Mouse (Mus musculus): ENCODE results near the gene Pcx.

Gene Pcx

GRCm38 (mm10) chr19:4496535-4497262, 13.6 kb upstream of the Pcx start:
- no peak for DNase-seq (ENCODE audit: extremely low spot score)

- DNase-seq (ENCODE audit: extremely low spot score) = peak; percentile 86
Measured at GRCm38 (mm10) chr19:4497263-4497973, 12.9 kb upstream of the Pcx start.

- no peak for DNase-seq (ENCODE audit: extremely low spot score)
Measured at GRCm38 (mm10) chr19:4498062-4498933, 12.0 kb upstream of the Pcx start, which contains the start of gene 2010003K11Rik. 2010003K11Rik (minus strand) TSS chr19:4498583.

DNA sequence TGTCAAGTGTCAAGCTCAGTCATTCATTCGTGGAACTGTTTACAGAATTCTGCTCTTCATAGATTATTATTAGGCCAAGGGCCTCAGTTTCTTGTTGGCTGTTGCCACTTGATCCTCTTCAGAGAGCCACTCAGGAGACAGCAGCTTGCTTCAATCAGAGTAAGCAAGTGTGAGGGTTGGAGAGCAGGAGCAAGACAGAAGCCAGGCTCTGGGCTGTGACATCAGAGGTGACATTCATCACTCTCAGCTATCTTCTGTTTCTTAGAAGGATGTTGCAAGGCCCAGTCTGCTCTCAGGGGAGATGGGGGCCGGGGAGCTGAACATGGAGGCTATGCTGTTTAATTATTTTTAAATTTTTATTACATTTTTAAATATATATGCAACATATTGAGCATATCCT, 7.6 kb upstream of the Pcx start:
- no peak for DNase-seq (ENCODE audit: extremely low spot score)

DNA sequence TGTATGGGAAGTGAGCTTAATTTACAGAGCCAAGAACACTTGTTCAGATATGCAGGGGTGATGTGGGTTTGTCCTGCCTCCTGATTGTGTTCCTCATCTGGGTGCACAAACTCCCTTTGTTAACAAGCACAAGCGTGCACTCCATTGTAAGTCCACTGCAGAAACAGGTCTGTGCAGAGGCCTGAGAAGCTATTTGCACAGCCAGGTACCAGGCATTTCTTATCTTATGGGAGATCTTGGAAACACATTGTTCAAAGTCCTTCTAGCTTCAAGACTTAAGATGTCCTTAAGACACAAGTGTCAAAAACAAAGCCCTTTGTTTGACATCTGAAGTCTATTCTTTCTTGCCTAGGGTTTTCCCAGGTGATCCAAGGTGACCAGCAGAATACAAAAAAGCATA, 5.4 kb upstream of the Pcx start:
- no peak for DNase-seq (ENCODE audit: extremely low spot score)

- DNase-seq (ENCODE audit: extremely low spot score) = no peak
Measured at GRCm38 (mm10) chr19:4507746-4508145, 2.5 kb upstream of the Pcx start.

DNA sequence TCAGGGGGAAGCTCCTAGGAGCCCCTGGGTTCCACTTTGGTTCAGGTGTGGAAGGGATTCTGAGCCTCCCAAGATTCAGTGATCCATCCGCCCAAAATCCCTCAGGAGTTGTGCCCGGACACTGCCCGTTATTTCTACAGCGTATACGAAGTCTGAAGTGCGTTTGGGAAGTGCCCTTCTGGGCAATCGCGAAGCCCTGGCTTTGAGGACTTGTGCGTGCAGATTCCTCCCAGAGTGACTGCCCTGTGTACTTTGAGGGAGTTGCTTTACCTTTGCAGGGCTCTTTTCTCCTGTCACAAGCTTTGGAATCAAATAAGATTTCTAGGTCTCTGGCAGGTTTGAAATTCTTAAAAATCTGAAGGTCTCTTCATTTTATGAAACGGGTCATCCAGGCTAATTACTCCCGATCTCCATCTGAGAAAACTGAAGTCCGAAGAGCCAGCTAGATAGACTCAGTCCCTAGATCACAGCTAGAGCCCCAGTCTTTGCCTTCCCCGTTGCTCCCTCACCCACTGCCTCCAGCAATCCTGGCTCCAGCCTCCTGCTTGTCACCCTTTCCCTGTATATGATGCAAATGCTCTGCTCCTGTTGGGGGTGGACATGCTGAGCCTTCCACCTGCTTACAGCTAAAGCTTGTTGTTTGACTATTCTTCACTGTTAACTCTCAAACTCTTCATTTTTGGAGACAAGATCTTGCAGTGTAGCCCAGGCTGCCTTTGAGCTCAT, 1.0 kb downstream of the Pcx start:
- no peak for DNase-seq (ENCODE audit: extremely low spot score)

GRCm38 (mm10) chr19:4513236-4513858, 3.1 kb downstream of the Pcx start:
- DNase-seq (ENCODE audit: extremely low spot score) = no peak

GRCm38 (mm10) chr19:4515746-4516145, 5.5 kb downstream of the Pcx start:
- DNase-seq (ENCODE audit: extremely low spot score) = no peak

- DNase-seq (ENCODE audit: extremely low spot score) = no peak
Measured at GRCm38 (mm10) chr19:4516288-4516687, 6.0 kb downstream of the Pcx start.

DNA sequence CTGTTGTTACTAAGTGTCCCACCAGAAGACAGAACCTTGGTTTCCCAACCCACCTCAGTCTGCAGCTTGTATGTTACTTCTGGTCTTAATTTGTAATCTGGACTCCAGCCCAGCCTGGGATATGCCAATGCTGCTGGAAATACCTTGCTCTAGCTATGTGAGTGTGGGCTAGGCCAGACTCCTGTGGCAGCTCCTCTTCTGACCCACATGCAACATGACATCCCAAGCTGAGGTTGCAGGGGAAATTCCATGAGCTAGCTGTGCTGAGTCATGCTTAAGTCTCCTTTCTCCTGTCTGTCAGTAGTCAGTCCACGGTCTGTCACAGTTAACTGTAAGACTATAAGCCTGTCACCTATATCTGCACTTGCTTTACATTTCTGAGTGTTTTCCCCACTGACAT, 7.2 kb downstream of the Pcx start:
- no peak for DNase-seq (ENCODE audit: extremely low spot score)

DNA sequence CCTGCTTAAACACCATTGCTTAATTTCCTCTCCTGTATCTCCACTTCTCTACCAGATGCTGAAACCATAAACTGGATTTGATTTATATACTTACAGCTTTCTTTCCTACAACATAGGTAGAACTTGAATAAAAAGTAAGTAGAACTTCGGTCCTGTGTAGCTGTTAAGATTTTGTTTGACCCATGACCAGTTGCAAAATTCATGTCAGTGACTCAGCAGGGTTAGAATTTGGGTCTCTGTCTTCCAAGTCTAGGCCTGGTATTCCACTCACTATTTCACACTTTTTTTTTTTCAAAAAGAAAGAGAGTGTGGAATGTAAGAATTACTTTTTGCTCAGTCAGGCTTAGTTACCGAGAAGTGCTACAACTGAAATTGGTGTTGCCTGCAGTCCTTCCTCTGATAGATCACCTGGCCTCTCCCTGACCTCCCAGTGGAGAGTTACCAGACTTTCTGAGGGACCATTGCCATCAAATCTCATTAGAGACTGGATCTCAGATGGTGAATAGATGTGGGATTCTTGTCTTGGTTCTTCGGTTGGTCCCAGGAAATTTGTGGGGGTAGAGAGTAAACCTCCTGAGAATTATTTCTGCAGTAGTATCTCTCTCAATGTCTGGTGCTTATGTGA, 11.3 kb downstream of the Pcx start:
- DNase-seq (ENCODE audit: extremely low spot score) = no peak

- DNase-seq (ENCODE audit: extremely low spot score) = no peak
Measured at GRCm38 (mm10) chr19:4534646-4535045, 24.4 kb downstream of the Pcx start.

GRCm38 (mm10) chr19:4535922-4536321, 25.6 kb downstream of the Pcx start:
- DNase-seq (ENCODE audit: extremely low spot score) = no peak

DNA sequence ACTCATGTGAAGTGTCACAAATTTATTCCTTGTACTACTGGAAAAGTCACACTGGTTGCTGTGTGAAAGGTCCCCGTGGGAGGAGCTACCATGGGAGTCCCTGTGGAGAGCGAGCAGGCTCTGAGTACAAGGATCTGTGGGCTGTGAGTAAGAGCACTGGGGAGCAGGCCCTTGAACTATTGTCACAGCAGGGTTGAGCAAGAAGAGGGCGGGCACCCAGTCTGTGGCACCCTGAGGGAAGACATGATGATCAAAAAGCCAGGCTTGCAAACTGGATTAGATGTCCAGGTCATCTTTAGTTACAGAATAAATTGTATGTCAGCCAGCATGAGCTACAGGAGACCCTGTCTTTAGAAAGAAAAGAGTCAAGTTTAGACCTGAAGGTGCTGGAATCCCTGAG, 26.3 kb downstream of the Pcx start:
- DNase-seq (ENCODE audit: extremely low spot score) = no peak

DNA sequence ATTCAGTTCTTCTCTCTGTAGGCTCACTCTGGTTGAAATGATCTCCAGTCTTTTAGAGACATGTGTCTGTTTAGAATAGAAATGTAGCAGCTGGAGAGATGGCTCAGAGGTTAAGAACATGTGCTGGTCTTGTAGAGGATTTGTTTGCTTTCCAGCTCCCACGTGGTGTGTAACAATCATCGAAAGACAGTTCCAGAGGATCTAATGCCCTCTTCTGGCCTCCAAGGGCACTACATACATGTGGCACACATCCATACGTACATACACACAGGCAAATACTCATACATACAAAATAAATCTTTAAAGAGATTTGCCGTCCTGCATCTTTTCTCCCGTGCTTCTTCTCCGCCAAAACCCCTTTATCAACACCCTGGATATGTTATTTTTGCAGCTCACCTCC, 30.0 kb downstream of the Pcx start:
- DNase-seq (ENCODE audit: extremely low spot score) = no peak

DNA sequence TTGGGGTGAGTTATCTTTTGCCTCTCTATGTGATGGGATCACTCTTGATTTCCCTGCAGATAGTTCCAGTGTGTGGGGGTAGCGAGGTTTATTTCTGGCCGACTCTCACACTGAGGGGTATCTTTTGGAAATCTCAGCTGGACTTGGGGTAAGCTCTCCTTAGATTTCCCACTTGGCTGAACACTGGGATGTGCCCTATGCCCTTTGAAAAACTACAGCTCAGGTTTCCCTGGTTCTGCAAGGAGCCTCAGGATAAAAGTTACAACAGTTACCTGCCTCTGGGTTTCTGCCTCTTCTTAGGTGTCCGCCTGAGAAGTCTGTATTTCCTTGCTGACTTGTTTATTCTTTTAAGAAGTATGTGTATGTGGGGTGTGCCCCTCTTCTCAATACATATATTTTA, 30.7 kb downstream of the Pcx start:
- no peak for DNase-seq (ENCODE audit: extremely low spot score)

GRCm38 (mm10) chr19:4542081-4542480, 31.8 kb downstream of the Pcx start:
- DNase-seq (ENCODE audit: extremely low spot score) = no peak

DNA sequence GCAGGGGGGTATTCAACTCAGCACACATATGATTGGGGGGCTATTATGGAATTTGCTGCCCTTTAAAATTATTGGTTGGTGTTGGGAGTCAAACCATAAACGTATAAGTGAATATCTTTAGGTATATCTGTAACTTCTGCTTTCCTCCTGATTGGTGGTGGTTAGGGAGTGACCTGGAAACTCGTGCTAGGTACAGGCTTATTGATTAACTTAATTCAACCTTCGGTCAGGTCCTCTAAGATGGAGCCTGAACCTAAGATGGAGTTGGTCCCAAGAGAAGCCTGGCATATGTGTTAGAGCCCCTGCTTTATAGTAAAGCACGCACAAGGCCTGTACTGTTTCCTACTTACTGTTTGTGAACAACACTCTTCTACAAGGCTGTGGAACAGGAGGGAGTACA, 34.8 kb downstream of the Pcx start:
- no peak for DNase-seq (ENCODE audit: extremely low spot score)

- no peak for DNase-seq (ENCODE audit: extremely low spot score)
Measured at GRCm38 (mm10) chr19:4545841-4546240, 35.6 kb downstream of the Pcx start.

- DNase-seq (ENCODE audit: extremely low spot score) = no peak
Measured at GRCm38 (mm10) chr19:4547801-4548200, 37.5 kb downstream of the Pcx start.
